ENCODE assay signal across 8 mouse cellular contexts in genomic region chr7:66955455-66955919, GRCm38 (mm10).
DNase-seq lines count a peak whose midpoint lies in the region; ATAC-seq and TF ChIP-seq lines count a peak whose summit lies in the region.

No protein-coding gene starts in this region.

- TF ChIP-seq CTCF in thymus, adult 2 months (IDR thresholded peaks at IDR 0.05; ENCODE audit: borderline replicate concordance, control insufficient read depth, extremely low read depth, insufficient read depth, low read length, poor library complexity) = no peak

- peak; percentile 18 to 21 for DNase-seq in gastrocnemius, postnatal 4 days (ENCODE audit: low spot score in 2 of 2)
- DNase-seq in gastrocnemius, adult 18-20 months (ENCODE audit: low spot score) = no peak
- DNase-seq in heart, embryonic 10.5 days (ENCODE audit: low spot score) = peak; percentile 86
- peak; percentile 8 for DNase-seq in kidney, adult 18-20 months
- DNase-seq in lung, postnatal 36 days = peak; percentile 23
- no peak for DNase-seq in thymus, adult 2 months
- DNase-seq in retina, embryonic 14.5 days (ENCODE audit: low spot score) = no peak
- DNase-seq in forebrain, embryonic 14.5 days (ENCODE audit: low spot score) = no peak

- no peak overlapping the region for H3K4me2 ChIP-seq in forebrain, embryonic 14.5 days (ENCODE audit: low read length)

- no peak overlapping the region for H3K9ac ChIP-seq in forebrain, embryonic 14.5 days (ENCODE audit: low read length)

- no peak overlapping the region for H3K4me3 ChIP-seq in heart, embryonic 10.5 days
- H3K4me3 ChIP-seq in thymus, adult 2 months (ENCODE audit: control insufficient read depth, insufficient read depth, low read length) = no peak overlapping the region
- no peak overlapping the region for H3K4me3 ChIP-seq in forebrain, embryonic 14.5 days (ENCODE audit: low read depth, low read length)

- ATAC-seq in forebrain, embryonic 14.5 days = no peak

- no peaks in the 10 kb centered on the region for H3K27me3 ChIP-seq in heart, embryonic 10.5 days (ENCODE audit: insufficient read depth, poor library complexity, severe bottlenecking)
- no peaks in the 10 kb centered on the region for H3K27me3 ChIP-seq in thymus, adult 2 months (ENCODE audit: control insufficient read depth, insufficient read depth, low read length)
- H3K27me3 ChIP-seq in forebrain, embryonic 14.5 days (replicated peaks; ENCODE audit: control insufficient read depth, insufficient read depth, low read length) = no peaks in the 10 kb centered on the region

- H3K4me1 ChIP-seq in heart, embryonic 10.5 days = peaks cover 41% of the 10 kb centered on the region
- peaks cover 9% of the 10 kb centered on the region for H3K4me1 ChIP-seq in thymus, adult 2 months (replicated peaks; ENCODE audit: control insufficient read depth, insufficient read depth, low read length)
- no peaks in the 10 kb centered on the region for H3K4me1 ChIP-seq in forebrain, embryonic 14.5 days (ENCODE audit: control insufficient read depth, insufficient read depth, low read length)

- no peaks in the 10 kb centered on the region for H3K36me3 ChIP-seq in heart, embryonic 10.5 days
- no peaks in the 10 kb centered on the region for H3K36me3 ChIP-seq in thymus, adult 2 months (ENCODE audit: control insufficient read depth, insufficient read depth, low read length)
- H3K36me3 ChIP-seq in forebrain, embryonic 14.5 days (ENCODE audit: control insufficient read depth, insufficient read depth, low read length) = no peaks in the 10 kb centered on the region

- no peak for TF ChIP-seq POLR2A in thymus, adult 2 months (IDR thresholded peaks at IDR 0.05; ENCODE audit: control insufficient read depth, extremely low read depth, insufficient read depth, low read length, poor library complexity)

- peak overlapping the region; percentile 82 for H3K27ac ChIP-seq in heart, embryonic 10.5 days
- no peak overlapping the region for H3K27ac ChIP-seq in thymus, adult 2 months (ENCODE audit: control insufficient read depth, insufficient read depth, low read length)
- H3K27ac ChIP-seq in forebrain, embryonic 14.5 days (ENCODE audit: low read depth, low read length) = no peak overlapping the region

- no peaks in the 10 kb centered on the region for H3K9me3 ChIP-seq in heart, embryonic 10.5 days
- no peaks in the 10 kb centered on the region for H3K9me3 ChIP-seq in forebrain, embryonic 14.5 days (replicated peaks; ENCODE audit: control insufficient read depth, low read length)

- WGBS in heart, embryonic 10.5 days = 12% methylated on average over 8 of the region's 8 CpGs
- WGBS in thymus, adult 2 months = 89% methylated on average over 8 of the region's 8 CpGs
- 56% methylated on average over 8 of the region's 8 CpGs for WGBS in forebrain, embryonic 14.5 days

Comparison
In these comparisons a context has a peak if more than half of its experiments do, and no peak if none do; other contexts are left out.
1. DNase-seq: peak in gastrocnemius, postnatal 4 days (2 of 2), heart, embryonic 10.5 days (single experiment), kidney, adult 18-20 months (single experiment) and lung, postnatal 36 days (single experiment); none in gastrocnemius, adult 18-20 months (single experiment), thymus, adult 2 months (single experiment), retina, embryonic 14.5 days (single experiment) and forebrain, embryonic 14.5 days (single experiment).